Mouse (Mus musculus) layer of hippocampus, adult 11-12 months (tissue): ENCODE measurements around the gene Tbc1d22a.
"Not testable (repeated sequence)": the region's sequence is repeated elsewhere in the genome, so short reads cannot be mapped to it uniquely, and the experiment has no call there.

Experiments
- DNase-seq: peaks from one replicate; pipeline ENCODE4 v3.0.0; 2022; ENCODE audit warnings: low spot score

Tbc1d22a gene

DNA sequence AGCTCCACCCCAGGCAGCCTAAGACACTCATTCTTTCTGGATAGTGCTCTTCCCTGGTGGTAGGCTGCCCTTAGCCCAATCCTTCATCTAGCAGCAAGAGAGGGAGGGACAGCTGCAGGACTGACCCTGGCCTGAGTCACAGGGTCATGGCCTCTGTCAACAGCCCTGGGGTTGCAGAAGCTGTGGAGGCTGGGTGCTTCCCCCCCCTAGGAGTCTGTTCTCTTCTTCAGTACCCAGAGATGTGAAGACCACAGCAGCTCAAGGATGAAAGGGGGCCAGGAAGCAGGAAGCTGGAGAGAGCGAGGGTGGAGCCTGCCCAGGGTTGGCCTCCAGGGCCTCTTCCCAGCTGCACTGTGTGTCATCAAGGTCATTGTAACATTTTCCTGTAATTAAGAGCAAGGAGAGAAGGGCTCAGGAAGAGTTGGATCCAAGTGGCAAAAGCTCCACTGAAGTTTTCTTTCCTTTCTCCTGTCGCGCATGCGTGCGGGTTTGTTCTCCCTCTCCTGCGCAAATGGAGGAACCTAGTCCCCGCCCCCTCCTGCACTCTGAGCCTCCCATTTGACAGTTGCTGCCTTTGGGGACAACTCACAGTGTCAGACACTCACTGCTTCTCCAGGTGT is 10.2 kb upstream of the Tbc1d22a start:
- no peak for DNase-seq

- DNase-seq, result peak; percentile 59
Observed at GRCm38 (mm10) chr15:86205300-86205699, 9.0 kb upstream of the Tbc1d22a start.

DNA sequence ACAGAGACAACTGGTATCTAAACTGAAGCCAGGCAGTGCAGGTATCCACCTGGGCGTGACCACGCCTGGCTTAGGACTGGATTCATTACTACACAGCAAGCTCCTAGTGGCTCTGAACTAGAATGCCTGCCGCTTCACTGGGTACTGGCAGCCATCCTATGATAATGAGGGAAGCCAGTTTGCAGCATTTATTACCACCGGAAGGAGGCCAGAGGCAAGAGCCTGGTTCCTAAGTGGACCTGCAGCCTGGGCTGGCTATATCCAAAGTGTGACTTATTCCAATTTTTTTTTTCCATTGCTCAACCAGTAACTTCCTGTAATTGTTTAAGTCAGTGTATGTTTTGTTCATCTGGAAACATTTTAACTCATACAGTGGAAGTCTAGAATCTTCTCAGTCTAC is 7.9 kb upstream of the Tbc1d22a start:
- DNase-seq, result no peak

DNA sequence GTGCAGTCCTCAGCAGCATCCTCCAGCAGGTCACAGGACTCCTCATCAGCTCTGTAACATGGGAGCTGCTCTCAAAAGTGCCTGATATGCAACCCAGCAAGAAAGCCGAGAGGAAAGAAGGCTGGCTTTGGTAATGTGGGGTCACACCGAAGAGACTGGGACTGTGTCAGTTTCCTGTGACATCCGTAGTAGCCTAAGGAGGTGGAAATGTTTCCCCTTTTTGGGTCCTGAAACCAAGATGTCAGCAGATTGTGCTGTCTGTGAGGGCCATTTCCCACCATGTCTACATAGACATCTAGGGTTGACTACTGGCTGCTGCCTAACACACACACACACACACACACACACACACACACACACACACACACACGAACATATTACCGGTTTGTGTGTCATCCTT is 2.1 kb upstream of the Tbc1d22a start:
- not testable (repeated sequence) for DNase-seq

DNA sequence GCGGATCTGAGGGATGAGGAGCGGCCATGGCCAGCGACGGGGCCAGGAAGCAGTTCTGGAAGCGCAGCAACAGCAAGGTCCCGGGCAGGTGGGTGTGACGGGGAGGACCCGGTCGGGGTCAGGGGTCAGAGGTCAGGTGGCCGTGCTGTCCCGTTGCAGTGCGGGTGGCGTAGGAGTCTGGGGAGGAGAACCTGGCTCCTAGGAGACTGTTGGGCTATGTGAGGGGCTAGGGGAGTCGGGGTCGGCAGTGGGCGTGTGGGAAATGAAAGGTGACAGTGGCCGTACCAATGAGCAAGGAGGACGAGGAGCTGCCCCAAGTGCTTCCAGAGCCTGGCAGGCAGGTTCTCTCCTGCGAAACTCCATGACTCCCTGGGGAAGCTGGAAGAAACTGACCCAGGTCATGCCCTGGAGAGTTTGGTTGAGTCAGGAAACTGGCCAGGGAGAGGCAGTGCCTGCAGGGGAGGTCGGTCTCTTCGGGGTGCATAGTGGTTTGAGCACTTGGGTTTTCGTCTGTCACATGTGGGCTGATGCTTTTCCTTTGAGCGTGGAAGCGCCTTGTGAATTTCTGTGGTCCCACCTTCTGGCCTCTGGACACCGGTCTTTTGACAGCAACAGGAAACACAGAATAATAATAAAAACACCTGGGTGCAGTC is 416 bp downstream of the Tbc1d22a start:
- no peak for DNase-seq

DNA sequence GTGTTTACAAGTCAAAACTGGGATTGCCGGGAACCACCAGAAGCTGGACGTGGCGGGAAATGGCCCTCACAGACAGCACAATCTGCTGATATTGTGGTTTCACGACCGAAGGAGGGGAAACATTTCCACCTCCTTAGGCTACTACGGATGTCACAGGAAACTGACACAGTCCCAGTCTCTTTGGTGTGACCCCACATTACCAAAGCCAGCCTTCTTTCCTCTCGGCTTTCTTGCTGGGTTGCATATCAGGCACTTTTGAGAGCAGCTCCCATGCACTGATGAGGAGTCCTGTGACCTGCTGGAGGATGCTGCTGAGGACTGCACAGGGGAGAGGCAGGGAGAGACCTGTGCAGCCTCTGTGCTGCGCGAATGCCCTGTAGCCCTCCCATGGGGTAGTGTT is 2.4 kb downstream of the Tbc1d22a start:
- not testable (repeated sequence) for DNase-seq

DNA sequence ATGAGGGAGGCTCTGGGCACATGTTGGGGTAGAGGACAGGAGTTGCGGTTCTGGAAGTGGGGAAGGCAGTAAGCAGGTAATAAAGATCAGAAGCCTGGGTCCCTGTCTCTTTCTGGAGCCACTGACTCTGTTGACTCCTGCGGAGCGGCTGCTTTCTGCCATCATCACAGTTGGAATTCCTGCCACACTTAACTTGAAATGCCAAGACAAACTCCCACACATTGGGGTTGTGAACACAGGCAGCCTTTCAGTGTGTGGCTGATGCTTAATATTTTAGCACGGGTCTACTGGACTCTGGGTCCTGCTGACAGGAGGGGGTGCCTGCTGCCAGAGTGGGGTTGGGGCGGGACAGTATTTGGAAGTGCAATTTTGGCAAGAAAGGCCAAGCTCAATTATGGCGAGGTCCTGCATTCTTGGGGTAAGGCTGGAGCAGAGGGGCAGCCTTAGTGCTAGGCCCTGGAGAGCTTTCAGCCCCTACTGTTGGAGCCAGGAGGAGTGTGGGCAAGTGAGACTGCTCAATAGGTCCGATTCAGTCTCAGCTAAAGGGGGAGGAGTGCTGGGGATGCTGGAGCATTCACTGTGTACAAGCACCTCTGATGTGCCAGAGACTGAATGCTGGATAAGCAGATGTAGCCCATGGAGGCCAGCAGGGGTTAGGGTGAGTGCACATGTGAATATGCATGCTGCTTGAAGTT is 5.4 kb downstream of the Tbc1d22a start:
- DNase-seq, result peak; percentile 48

DNA sequence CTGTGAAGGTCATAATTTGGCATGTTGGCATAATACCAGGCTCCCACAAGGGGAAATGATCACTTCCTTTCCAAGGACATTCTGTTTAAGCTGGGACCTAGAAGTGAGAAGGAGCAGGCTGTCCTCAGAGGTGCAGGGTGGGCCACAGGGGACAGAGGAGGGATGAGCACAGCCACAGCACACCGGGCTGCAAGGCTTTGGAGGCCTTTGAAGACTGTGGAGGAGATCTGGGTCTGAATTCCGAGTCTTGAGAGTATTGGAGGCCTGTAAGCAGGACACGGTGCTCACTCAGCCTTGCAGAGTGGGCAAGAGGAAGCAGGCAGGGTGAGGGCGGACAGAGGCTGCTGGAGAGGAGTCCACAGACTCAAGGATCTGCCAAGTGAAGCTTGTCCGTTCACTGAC is 6.0 kb downstream of the Tbc1d22a start:
- no peak for DNase-seq

GRCm38 (mm10) chr15:86220715-86221114 is 6.5 kb downstream of the Tbc1d22a start:
- DNase-seq, result no peak

GRCm38 (mm10) chr15:86221369-86221768 is 7.1 kb downstream of the Tbc1d22a start:
- DNase-seq, result no peak

DNA sequence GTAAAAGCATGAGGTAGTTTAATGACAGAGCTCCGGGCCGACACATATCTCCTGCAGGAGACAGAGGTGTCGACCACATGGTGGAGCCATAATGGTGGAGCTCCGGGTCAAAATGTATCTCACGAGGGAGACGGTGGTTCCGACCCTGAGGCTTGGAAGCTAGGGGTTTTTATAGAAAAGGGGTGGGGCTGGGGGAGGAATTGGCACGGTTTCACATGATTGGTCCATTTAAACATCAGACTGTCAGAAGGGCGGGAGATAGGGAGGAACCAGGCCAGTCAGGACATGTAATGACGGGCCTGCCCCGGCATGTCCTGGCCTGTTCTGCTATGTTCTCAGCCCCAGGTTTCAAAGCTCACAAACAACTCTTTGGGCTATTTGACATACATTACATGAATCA is 7.6 kb downstream of the Tbc1d22a start:
- not testable (repeated sequence) for DNase-seq

GRCm38 (mm10) chr15:86224972-86225551 is 10.8 kb downstream of the Tbc1d22a start:
- peak; percentile 51 for DNase-seq

DNA sequence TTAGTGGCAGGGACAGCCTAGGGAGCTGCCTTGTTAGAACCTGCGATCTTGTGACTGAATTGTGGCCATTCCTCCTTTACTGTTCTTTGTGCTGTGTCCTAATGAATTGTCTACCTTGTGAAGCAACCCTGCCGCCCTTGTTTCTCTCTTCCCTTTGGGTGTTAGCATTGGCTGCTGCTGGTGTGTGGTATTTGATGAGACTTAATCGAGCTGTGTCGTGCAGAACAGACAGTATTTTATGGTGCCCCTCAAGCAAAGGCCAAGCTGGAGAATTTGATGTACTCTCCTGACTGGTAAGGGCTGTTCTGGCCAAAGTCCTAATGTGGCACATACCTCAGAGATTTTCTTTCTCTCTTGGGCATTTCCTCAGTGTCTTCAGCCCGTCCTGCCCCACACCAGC is 12.0 kb downstream of the Tbc1d22a start:
- no peak for DNase-seq

GRCm38 (mm10) chr15:86226968-86227367 is 12.7 kb downstream of the Tbc1d22a start:
- DNase-seq, result no peak

DNA sequence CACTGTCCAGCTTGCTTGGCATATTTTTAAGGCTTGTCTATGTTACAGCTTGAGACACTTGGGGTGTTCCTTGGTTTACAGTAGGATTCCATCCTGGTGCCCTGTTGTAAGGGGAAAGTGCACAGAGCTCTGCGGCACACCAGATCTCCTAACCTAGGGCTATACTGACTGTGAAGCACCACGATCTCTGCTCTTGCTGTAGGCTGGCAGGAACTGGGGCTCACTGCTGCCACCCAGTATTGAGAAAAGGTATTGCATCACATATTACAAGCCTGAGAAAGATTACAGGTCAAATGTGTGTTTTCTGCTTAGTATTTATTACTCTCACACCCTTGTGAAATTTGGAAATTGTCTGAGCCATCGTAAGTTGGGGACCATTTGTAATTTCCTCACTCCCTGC is 13.9 kb downstream of the Tbc1d22a start:
- peak; percentile 67 for DNase-seq

- no peak for DNase-seq
Observed at GRCm38 (mm10) chr15:86229088-86229487, 14.8 kb downstream of the Tbc1d22a start.

- DNase-seq, result no peak
Observed at GRCm38 (mm10) chr15:86229623-86230022, 15.4 kb downstream of the Tbc1d22a start.

DNA sequence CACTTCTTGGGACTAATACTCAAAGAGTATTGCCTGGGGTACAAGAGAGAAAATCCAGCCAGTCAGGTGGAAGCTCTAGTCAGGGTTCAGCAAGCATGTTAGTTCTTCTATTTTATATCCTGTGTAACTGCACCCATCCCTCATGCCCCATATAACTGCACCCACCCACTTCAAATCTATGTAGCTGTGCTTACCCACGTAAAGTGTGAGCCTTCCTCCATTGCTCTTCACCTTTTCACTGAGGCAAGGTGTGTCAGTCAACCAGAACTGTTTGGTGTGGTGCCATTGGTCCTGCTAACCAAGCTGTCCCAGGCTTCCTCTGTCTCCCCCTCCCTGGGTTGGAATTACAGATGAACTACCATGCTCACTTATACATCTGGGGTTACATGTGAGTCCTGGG is 16.9 kb downstream of the Tbc1d22a start:
- DNase-seq, result no peak

GRCm38 (mm10) chr15:86231831-86232512 is 17.7 kb downstream of the Tbc1d22a start:
- no peak for DNase-seq

DNA sequence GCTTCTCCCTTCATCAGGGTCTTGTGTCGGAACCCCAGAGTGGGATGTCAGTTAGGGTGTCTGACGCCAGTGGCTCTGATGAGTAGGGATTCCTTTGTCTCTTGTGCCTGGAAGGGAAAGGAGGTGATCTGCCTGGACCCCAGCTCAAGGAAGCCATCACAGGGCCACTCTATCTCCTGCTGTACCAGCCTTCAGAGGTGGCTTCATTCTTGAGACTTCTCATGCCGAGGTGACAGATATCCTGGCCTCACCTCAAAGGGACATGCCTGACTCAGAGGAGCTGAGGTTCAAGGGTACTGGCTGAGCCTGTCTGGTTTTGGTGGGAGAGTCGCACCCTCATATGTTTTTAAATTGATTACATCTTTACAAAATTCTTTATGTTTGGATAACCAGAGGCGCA is 19.7 kb downstream of the Tbc1d22a start:
- no peak for DNase-seq

DNA sequence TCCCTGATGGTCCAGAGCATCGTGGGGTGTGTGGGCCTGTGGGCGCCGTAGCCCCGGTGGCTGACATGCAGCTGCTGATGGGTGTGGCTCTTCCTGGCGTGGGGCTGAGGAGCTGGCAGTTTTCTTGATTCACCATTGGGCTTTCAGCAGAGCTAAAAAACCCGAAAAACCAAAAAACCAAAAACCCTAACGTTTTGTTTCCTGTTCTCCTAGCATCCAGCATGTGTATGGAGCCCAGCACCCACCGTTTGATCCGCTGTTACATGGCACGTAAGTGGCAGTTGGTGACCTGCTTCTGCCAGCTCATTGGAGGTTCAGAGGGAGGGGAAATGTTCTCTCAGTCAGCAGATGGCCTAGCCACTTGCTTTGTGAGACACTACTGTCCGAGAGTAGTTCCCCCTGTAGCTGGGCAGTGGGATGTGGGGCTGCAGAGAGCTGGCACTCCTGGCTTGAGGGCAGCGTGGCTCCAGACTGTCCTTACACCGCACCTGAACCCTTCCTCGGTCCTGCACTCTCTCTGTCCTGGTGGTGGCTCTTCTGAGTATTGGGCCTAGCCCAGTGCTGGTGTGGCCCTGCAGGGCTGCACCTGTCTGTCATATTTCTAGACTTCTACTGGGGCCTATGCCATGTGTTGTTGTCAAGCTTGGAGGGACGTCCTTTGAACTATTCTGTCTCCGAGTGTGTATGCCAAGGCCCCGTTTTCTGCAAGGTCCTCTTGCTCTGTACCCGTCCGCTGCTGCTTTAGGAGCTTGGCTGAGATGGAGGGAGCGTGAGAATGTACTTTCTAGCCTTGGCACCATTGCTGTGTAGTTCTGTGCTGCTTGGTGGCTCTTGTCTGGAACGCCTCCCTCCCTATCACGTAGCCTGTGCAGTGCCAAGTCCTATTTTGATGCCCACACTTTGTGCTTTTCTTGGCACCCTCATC is 20.5 kb downstream of the Tbc1d22a start:
- no peak for DNase-seq
